Mouse (Mus musculus) cerebellum, postnatal 4 days (tissue): Measurements from ENCODE around the gene Arg2.

Source experiments
- DNase-seq, 2 experiments: peaks; one replicate each; pipeline ENCODE4 v3.0.0; 2022; ENCODE audit warnings: low spot score in 2 of 2, mixed read lengths in 1 of 2

The Arg2 gene

GRCm38 (mm10) chr12:79130299-79131177 lies at the start of gene Arg2:
TSS of gene Arg2 (plus strand) at chr12:79130777.
- DNase-seq = peak; percentile 29 to 52

- peak; percentile 63 to 81 for DNase-seq
These were observed 41.3 kb upstream of the Arg2 start, which contains the start of gene Pigh for GRCm38 (mm10) chr12:79089182-79089812. TSS of gene Pigh (minus strand) at chr12:79089651.

GRCm38 (mm10) chr12:79092569-79092968 lies 38.0 kb upstream of the Arg2 start:
- DNase-seq = peak in 1 of 2 experiments; percentile 14

GRCm38 (mm10) chr12:79097106-79097752 lies 33.3 kb upstream of the Arg2 start:
- DNase-seq = peak in 1 of 2 experiments; percentile 23

- DNase-seq = no peak
These were observed 26.8 kb upstream of the Arg2 start for GRCm38 (mm10) chr12:79103773-79104172.

- DNase-seq = no peak
These were observed 26.0 kb upstream of the Arg2 start for GRCm38 (mm10) chr12:79104544-79104943.

- DNase-seq = no peak
These were observed 25.3 kb upstream of the Arg2 start for GRCm38 (mm10) chr12:79105312-79105711.

GRCm38 (mm10) chr12:79118991-79119390 lies 11.6 kb upstream of the Arg2 start:
- no peak for DNase-seq

GRCm38 (mm10) chr12:79122820-79123219 lies 7.8 kb upstream of the Arg2 start:
- DNase-seq = no peak

GRCm38 (mm10) chr12:79131178-79131675 lies 650 bp downstream of the Arg2 start:
- peak in 1 of 2 experiments; percentile 6 for DNase-seq

- DNase-seq = no peak
These were observed 1.3 kb downstream of the Arg2 start for GRCm38 (mm10) chr12:79131706-79132460.

GRCm38 (mm10) chr12:79134676-79135075 lies 4.1 kb downstream of the Arg2 start:
- no peak for DNase-seq

- DNase-seq = no peak
These were observed 4.5 kb downstream of the Arg2 start for GRCm38 (mm10) chr12:79135105-79135504.

GRCm38 (mm10) chr12:79136949-79137348 lies 6.4 kb downstream of the Arg2 start:
- no peak for DNase-seq

- DNase-seq = no peak
These were observed 8.4 kb downstream of the Arg2 start for GRCm38 (mm10) chr12:79138999-79139398.

GRCm38 (mm10) chr12:79139417-79139816 lies 8.8 kb downstream of the Arg2 start:
- DNase-seq = no peak

- DNase-seq = no peak
These were observed 10.2 kb downstream of the Arg2 start for GRCm38 (mm10) chr12:79140811-79141210.

- no peak for DNase-seq
These were observed 10.8 kb downstream of the Arg2 start for GRCm38 (mm10) chr12:79141384-79141783.

GRCm38 (mm10) chr12:79149653-79150052 lies 19.1 kb downstream of the Arg2 start:
- DNase-seq = no peak

- DNase-seq = no peak
These were observed 32.3 kb downstream of the Arg2 start for GRCm38 (mm10) chr12:79162876-79163275.

GRCm38 (mm10) chr12:79169173-79169572 lies 38.6 kb downstream of the Arg2 start:
- no peak for DNase-seq
